Mouse (Mus musculus) cerebellum, postnatal 36 days (tissue): ENCODE data around the gene Lrrc15.

Source experiments
- DNase-seq, 2 experiments: peaks; one replicate each; pipeline ENCODE4 v3.0.0; 2021 to 2022; ENCODE audit warnings: mixed read lengths in 2 of 2

The Lrrc15 gene

GRCm38 (mm10) chr16:30275558-30276340, 7.3 kb downstream of the Lrrc15 start:
- no peak for DNase-seq

GRCm38 (mm10) chr16:30273065-30273464, 10.0 kb downstream of the Lrrc15 start:
- DNase-seq: no peak

- DNase-seq: no peak
These were observed 11.0 kb downstream of the Lrrc15 start for GRCm38 (mm10) chr16:30271941-30272595.

- DNase-seq: no peak
These were observed 11.8 kb downstream of the Lrrc15 start for GRCm38 (mm10) chr16:30271223-30271761.

- DNase-seq: no peak
These were observed 15.7 kb downstream of the Lrrc15 start, which contains the start of gene Cpn2 for GRCm38 (mm10) chr16:30267359-30267758. Cpn2 (minus strand) TSS chr16:30267499.

GRCm38 (mm10) chr16:30266561-30266960, 16.5 kb downstream of the Lrrc15 start:
- DNase-seq: no peak

- DNase-seq: no peak
These were observed 17.4 kb downstream of the Lrrc15 start for GRCm38 (mm10) chr16:30265611-30266010.

- DNase-seq: no peak
These were observed 19.9 kb downstream of the Lrrc15 start for GRCm38 (mm10) chr16:30263156-30263555.

GRCm38 (mm10) chr16:30262664-30263063, 20.4 kb downstream of the Lrrc15 start:
- DNase-seq: peak; percentile 67 to 72

- DNase-seq: no peak
These were observed 20.9 kb downstream of the Lrrc15 start for GRCm38 (mm10) chr16:30262157-30262556.

GRCm38 (mm10) chr16:30261341-30261740, 21.7 kb downstream of the Lrrc15 start:
- no peak for DNase-seq

GRCm38 (mm10) chr16:30260012-30260635, 22.9 kb downstream of the Lrrc15 start:
- DNase-seq: no peak

- DNase-seq: no peak
These were observed 23.6 kb downstream of the Lrrc15 start for GRCm38 (mm10) chr16:30259444-30259843.

GRCm38 (mm10) chr16:30258441-30258840, 24.6 kb downstream of the Lrrc15 start:
- no peak for DNase-seq

GRCm38 (mm10) chr16:30257718-30258117, 25.3 kb downstream of the Lrrc15 start:
- no peak for DNase-seq

GRCm38 (mm10) chr16:30255061-30255460, 28.0 kb downstream of the Lrrc15 start:
- DNase-seq: no peak

GRCm38 (mm10) chr16:30253900-30254299, 29.2 kb downstream of the Lrrc15 start:
- DNase-seq: no peak

- no peak for DNase-seq
These were observed 29.7 kb downstream of the Lrrc15 start for GRCm38 (mm10) chr16:30253374-30253773.

- DNase-seq: peak; percentile 30 to 31
These were observed 31.0 kb downstream of the Lrrc15 start for GRCm38 (mm10) chr16:30252003-30252418.

- no peak for DNase-seq
These were observed 38.9 kb downstream of the Lrrc15 start for GRCm38 (mm10) chr16:30244037-30244700.

GRCm38 (mm10) chr16:30241623-30242022, 41.4 kb downstream of the Lrrc15 start:
- no peak for DNase-seq

- DNase-seq: no peak
These were observed 44.3 kb downstream of the Lrrc15 start for GRCm38 (mm10) chr16:30238791-30239190.
